Mouse (Mus musculus): ENCODE results near the gene Rep15. TPM values are rescaled to one million over a fixed set of nuclear protein-coding genes. Genes with fewer than 3 reads are reported as not detected.

Gene Rep15
- polyA plus RNA-seq, 1 experiment from 2014 or later = 0.89 TPM

GRCm38 (mm10) chr6:147043633-147044032 lies 11.2 kb downstream of the Rep15 start:
- H3K4me2 ChIP-seq (ENCODE audit: low read length) = peak overlapping the region; percentile 66
- H3K9ac ChIP-seq (ENCODE audit: low read depth, low read length) = peak overlapping the region; percentile 70
- peaks cover 6% of the 10 kb centered on the region; the same call in 1 of the 2 replicates for H3K27me3 ChIP-seq (ENCODE audit: control insufficient read depth, insufficient read depth, low read depth, low read length)
- no peaks in the 10 kb centered on the region for H3K9me3 ChIP-seq (replicated peaks; ENCODE audit: control insufficient read depth, low read length, poor library complexity, severe bottlenecking)
- no peak for ATAC-seq
- H3K27ac ChIP-seq (ENCODE audit: low read length) = no peak overlapping the region
- 48% methylated on average over 7 of the region's 7 CpGs for WGBS
- H3K4me1 ChIP-seq (ENCODE audit: control insufficient read depth, insufficient read depth, low read length) = peaks cover 18% of the 10 kb centered on the region
- peak overlapping the region; percentile 57 for H3K4me3 ChIP-seq (ENCODE audit: low read depth, low read length)
- peaks cover 6% of the 10 kb centered on the region; the same call in 1 of the 2 replicates for H3K36me3 ChIP-seq (ENCODE audit: control insufficient read depth, insufficient read depth, low read length)

DNA sequence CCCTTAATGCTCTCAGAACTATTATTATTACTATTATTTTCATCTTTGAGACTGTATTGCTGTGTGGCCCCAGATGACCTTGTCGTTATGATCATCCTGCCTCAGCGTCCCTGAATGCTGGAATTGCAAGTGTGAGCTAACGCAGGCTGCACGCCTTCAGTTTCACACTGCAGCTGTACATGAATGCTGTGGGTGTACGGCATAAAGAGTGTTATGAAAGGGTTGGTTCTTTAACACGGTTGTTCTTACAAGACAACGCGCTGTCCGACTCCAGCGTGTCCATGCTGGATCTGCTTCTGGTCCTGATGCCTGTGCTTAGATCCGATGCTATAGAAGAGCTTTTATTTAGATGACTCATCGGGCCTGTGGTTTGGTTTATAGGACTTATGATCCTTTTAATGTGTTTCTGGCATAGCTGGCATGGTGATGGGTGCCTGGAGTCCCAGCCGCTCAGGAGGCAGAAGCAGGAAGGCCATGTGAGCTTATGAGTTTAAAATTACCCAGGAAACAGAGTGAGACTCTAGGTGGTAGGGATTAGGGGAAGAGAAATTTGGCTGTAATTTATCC lies 16.9 kb downstream of the Rep15 start:
- WGBS = 96% methylated on average over 13 of the region's 13 CpGs

GRCm38 (mm10) chr6:147051666-147052065 lies 19.3 kb downstream of the Rep15 start:
- Histone ChIP-seq H3K27me3 (ENCODE audit: control insufficient read depth, insufficient read depth, low read depth, low read length) (no peaks in the 10 kb centered on the region), H3K9ac (ENCODE audit: low read depth, low read length) (no peak overlapping the region), H3K4me3 (ENCODE audit: low read depth, low read length) (no peak overlapping the region), H3K9me3 (replicated peaks; ENCODE audit: control insufficient read depth, low read length, poor library complexity, severe bottlenecking) (no peaks in the 10 kb centered on the region), H3K36me3 (ENCODE audit: control insufficient read depth, insufficient read depth, low read length) (peaks cover 39% of the 10 kb centered on the region), H3K27ac (ENCODE audit: low read length) (no peak overlapping the region), H3K4me1 (ENCODE audit: control insufficient read depth, insufficient read depth, low read length) (no peaks in the 10 kb centered on the region), H3K4me2 (ENCODE audit: low read length) (no peak overlapping the region)
- ATAC-seq = no peak
- WGBS = 97% methylated on average over 8 of the region's 8 CpGs

More for the DNA sequence above, 16.9 kb downstream of the Rep15 start:
- peaks cover 29% of the 10 kb centered on the region for H3K36me3 ChIP-seq (ENCODE audit: control insufficient read depth, insufficient read depth, low read length)
- no peaks in the 10 kb centered on the region for H3K9me3 ChIP-seq (replicated peaks; ENCODE audit: control insufficient read depth, low read length, poor library complexity, severe bottlenecking)
- H3K27me3 ChIP-seq (ENCODE audit: control insufficient read depth, insufficient read depth, low read depth, low read length) = no peaks in the 10 kb centered on the region
- H3K4me2 ChIP-seq (ENCODE audit: low read length) = no peak overlapping the region
- H3K27ac ChIP-seq (ENCODE audit: low read length) = no peak overlapping the region
- no peak for ATAC-seq
- no peak overlapping the region for H3K4me3 ChIP-seq (ENCODE audit: low read depth, low read length)
- H3K9ac ChIP-seq (ENCODE audit: low read depth, low read length) = no peak overlapping the region
- peaks cover under 1% of the 10 kb centered on the region; the same call in 1 of the 2 replicates for H3K4me1 ChIP-seq (ENCODE audit: control insufficient read depth, insufficient read depth, low read length)

- 93% methylated on average over 9 of the region's 9 CpGs for WGBS
- Histone ChIP-seq H3K27me3 (ENCODE audit: control insufficient read depth, insufficient read depth, low read depth, low read length) (no peaks in the 10 kb centered on the region), H3K27ac (ENCODE audit: low read length) (no peak overlapping the region), H3K4me1 (ENCODE audit: control insufficient read depth, insufficient read depth, low read length) (no peaks in the 10 kb centered on the region), H3K4me2 (ENCODE audit: low read length) (no peak overlapping the region), H3K9me3 (replicated peaks; ENCODE audit: control insufficient read depth, low read length, poor library complexity, severe bottlenecking) (no peaks in the 10 kb centered on the region), H3K36me3 (ENCODE audit: control insufficient read depth, insufficient read depth, low read length) (peaks cover 37% of the 10 kb centered on the region), H3K4me3 (ENCODE audit: low read depth, low read length) (no peak overlapping the region), H3K9ac (ENCODE audit: low read depth, low read length) (no peak overlapping the region)
- no peak for ATAC-seq
Observed at GRCm38 (mm10) chr6:147052440-147052839, 20.1 kb downstream of the Rep15 start.

DNA sequence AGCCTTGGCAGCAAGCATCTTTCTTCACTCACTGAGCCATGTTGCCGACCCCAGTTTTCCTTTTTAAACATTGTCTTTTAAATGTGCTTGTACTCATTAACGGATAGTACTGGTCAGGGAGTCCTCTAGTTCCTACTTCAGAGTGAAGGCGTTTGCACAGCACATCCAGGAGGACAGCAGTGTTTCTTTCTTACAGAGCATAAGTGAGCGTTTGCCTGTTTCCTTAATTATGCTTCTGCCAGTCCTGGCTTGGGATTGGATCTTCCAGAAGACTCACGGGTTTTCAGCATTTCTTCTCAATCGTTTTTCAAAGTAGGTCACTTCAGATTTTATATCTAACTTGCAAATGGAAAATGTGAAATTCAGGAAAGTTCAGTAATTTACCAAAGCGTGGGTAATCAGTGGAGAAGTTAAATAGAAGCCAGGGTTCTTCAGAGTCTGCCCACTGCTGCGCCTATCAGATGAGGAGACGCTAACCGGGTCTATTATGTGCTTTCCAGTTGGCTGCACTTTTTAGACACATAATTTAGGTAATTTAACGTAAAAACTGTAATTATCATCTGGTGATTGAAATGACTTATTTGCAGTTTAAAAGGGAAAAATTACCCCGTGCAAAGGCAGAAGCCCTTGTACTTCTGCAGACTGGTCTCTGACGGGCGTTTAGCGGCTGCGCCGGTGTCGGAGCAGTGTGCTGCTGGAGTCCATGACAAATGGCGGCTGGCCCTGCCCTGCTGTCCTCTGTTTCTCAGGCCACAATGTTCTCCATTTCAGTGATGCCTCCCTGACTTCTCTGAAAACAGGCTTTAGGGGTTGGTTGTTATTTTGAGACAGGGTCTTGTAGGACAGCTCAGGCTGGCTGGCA lies 21.6 kb downstream of the Rep15 start:
- no peaks in the 10 kb centered on the region for H3K4me1 ChIP-seq (ENCODE audit: control insufficient read depth, insufficient read depth, low read length)
- H3K36me3 ChIP-seq (ENCODE audit: control insufficient read depth, insufficient read depth, low read length) = peaks cover 32% of the 10 kb centered on the region
- H3K27ac ChIP-seq (ENCODE audit: low read length) = no peak overlapping the region
- no peak overlapping the region for H3K9ac ChIP-seq (ENCODE audit: low read depth, low read length)
- no peak overlapping the region for H3K4me3 ChIP-seq (ENCODE audit: low read depth, low read length)
- H3K9me3 ChIP-seq (replicated peaks; ENCODE audit: control insufficient read depth, low read length, poor library complexity, severe bottlenecking) = no peaks in the 10 kb centered on the region
- no peaks in the 10 kb centered on the region for H3K27me3 ChIP-seq (ENCODE audit: control insufficient read depth, insufficient read depth, low read depth, low read length)
- WGBS = 91% methylated on average over 19 of the region's 19 CpGs
- no peak for ATAC-seq
- H3K4me2 ChIP-seq (ENCODE audit: low read length) = no peak overlapping the region

GRCm38 (mm10) chr6:147055374-147055977 lies 23.1 kb downstream of the Rep15 start:
- no peaks in the 10 kb centered on the region for H3K27me3 ChIP-seq (ENCODE audit: control insufficient read depth, insufficient read depth, low read depth, low read length)

GRCm38 (mm10) chr6:147059326-147059725 lies 26.9 kb downstream of the Rep15 start:
- H3K4me1 ChIP-seq (ENCODE audit: control insufficient read depth, insufficient read depth, low read length) = no peaks in the 10 kb centered on the region
- H3K36me3 ChIP-seq (ENCODE audit: control insufficient read depth, insufficient read depth, low read length) = peaks cover 18% of the 10 kb centered on the region
- ATAC-seq = no peak

More at GRCm38 (mm10) chr6:147055374-147055977, 23.1 kb downstream of the Rep15 start:
- H3K9me3 ChIP-seq (replicated peaks; ENCODE audit: control insufficient read depth, low read length, poor library complexity, severe bottlenecking) = no peaks in the 10 kb centered on the region
- H3K9ac ChIP-seq (ENCODE audit: low read depth, low read length) = no peak overlapping the region
- no peaks in the 10 kb centered on the region for H3K4me1 ChIP-seq (ENCODE audit: control insufficient read depth, insufficient read depth, low read length)
- ATAC-seq = no peak
- H3K27ac ChIP-seq (ENCODE audit: low read length) = no peak overlapping the region
- H3K4me3 ChIP-seq (ENCODE audit: low read depth, low read length) = no peak overlapping the region
- no peak overlapping the region for H3K4me2 ChIP-seq (ENCODE audit: low read length)
- WGBS = 92% methylated on average over 10 of the region's 10 CpGs
- peaks cover 22% of the 10 kb centered on the region for H3K36me3 ChIP-seq (ENCODE audit: control insufficient read depth, insufficient read depth, low read length)

DNA sequence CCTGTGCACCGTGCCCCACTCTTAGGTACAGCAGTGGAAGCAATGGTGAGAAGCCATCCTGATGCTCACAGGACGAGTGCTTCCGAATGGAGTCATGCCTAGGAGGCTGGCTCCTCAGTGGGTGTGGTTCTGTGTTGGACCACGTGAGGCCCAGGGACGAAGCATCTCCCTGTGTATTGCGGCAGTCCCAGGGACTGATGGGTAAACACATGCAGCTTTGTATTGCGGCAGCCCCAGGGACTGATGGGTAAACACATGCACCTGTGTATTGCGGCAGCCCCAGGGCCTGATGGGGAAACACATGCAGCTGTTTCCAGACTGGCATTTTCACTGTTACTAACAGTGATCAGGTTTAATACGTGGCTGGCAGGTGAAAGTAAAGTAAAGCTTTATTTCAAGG lies 29.2 kb downstream of the Rep15 start:
- Histone ChIP-seq H3K36me3 (ENCODE audit: control insufficient read depth, insufficient read depth, low read length) (peaks cover 10% of the 10 kb centered on the region), H3K4me2 (ENCODE audit: low read length) (no peak overlapping the region), H3K27ac (ENCODE audit: low read length) (no peak overlapping the region), H3K27me3 (ENCODE audit: control insufficient read depth, insufficient read depth, low read depth, low read length) (no peaks in the 10 kb centered on the region), H3K4me3 (ENCODE audit: low read depth, low read length) (no peak overlapping the region), H3K9ac (ENCODE audit: low read depth, low read length) (no peak overlapping the region), H3K4me1 (ENCODE audit: control insufficient read depth, insufficient read depth, low read length) (no peaks in the 10 kb centered on the region), H3K9me3 (replicated peaks; ENCODE audit: control insufficient read depth, low read length, poor library complexity, severe bottlenecking) (no peaks in the 10 kb centered on the region)
- 79% methylated on average over 9 of the region's 9 CpGs for WGBS
- ATAC-seq = peak; percentile 48; the same call in 1 of the 2 replicates

More at GRCm38 (mm10) chr6:147059326-147059725, 26.9 kb downstream of the Rep15 start:
- H3K9ac ChIP-seq (ENCODE audit: low read depth, low read length) = no peak overlapping the region
- H3K27me3 ChIP-seq (ENCODE audit: control insufficient read depth, insufficient read depth, low read depth, low read length) = no peaks in the 10 kb centered on the region
- WGBS = 73% methylated on average over 7 of the region's 7 CpGs
- H3K4me3 ChIP-seq (ENCODE audit: low read depth, low read length) = no peak overlapping the region
- H3K4me2 ChIP-seq (ENCODE audit: low read length) = no peak overlapping the region
- no peak overlapping the region for H3K27ac ChIP-seq (ENCODE audit: low read length)
- no peaks in the 10 kb centered on the region for H3K9me3 ChIP-seq (replicated peaks; ENCODE audit: control insufficient read depth, low read length, poor library complexity, severe bottlenecking)

DNA sequence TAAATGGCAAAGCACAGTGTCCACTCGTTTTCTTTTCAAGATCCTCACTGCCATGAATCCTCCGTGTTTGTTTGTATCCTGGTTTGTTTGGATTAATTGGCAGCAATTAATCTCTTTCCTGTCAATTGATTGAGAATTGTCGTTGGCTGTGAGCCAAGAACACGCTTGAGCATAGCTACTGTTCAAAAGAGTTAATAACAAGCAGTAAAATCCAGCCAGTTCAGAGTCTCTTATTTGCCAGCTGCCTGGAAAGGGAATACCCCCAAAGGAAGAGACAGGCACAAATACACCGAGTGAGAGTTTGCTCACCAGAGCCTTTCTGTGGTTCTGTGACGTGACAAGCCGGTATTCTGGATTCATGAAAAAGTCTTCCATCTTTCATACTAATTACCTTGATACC lies 29.6 kb downstream of the Rep15 start:
- Histone ChIP-seq H3K27me3 (ENCODE audit: control insufficient read depth, insufficient read depth, low read depth, low read length) (no peaks in the 10 kb centered on the region), H3K4me1 (ENCODE audit: control insufficient read depth, insufficient read depth, low read length) (no peaks in the 10 kb centered on the region), H3K4me2 (ENCODE audit: low read length) (no peak overlapping the region), H3K9ac (ENCODE audit: low read depth, low read length) (no peak overlapping the region), H3K36me3 (ENCODE audit: control insufficient read depth, insufficient read depth, low read length) (peaks cover 12% of the 10 kb centered on the region), H3K4me3 (ENCODE audit: low read depth, low read length) (no peak overlapping the region), H3K9me3 (replicated peaks; ENCODE audit: control insufficient read depth, low read length, poor library complexity, severe bottlenecking) (no peaks in the 10 kb centered on the region), H3K27ac (ENCODE audit: low read length) (no peak overlapping the region)
- no peak for ATAC-seq
- WGBS = 77% methylated on average over 7 of the region's 7 CpGs

Measured in midbrain, embryonic 16.5 days (tissue).